Mouse (Mus musculus) C2C12 (cell line): Measurements from ENCODE around the gene 1500009L16Rik.

Experiments used
- CTCF ChIP-seq: IDR thresholded peaks from one replicate; pipeline ENCODE4 v1.5.1; 2011; ENCODE audit not compliant: control insufficient read depth, insufficient read depth, insufficient read length
- MAX ChIP-seq: IDR thresholded peaks from one replicate; pipeline ENCODE4 v1.6.1; 2011; ENCODE audit warnings: mild to moderate bottlenecking, control low read depth

DNA sequence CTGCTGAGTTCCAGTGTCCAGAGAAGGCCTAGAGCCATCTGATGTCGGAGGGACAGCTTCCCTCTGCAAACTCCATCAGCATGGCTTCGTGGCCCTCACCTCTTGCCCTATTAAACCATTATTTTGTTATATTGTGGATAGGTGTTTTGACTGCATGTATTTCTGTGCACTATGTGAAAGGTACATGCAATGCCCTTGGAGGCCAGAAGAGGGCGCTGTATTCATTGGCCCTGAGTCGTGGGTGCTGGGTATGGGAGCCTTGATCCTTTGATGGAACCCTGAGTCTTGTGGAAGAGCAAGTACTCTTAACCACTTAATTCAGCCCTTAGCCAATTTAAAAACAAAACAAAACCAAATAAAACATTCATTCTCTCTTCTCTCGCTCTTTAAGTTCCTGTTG, 62.3 kb downstream of the 1500009L16Rik start:
- no peak for TF ChIP-seq CTCF
- no peak for TF ChIP-seq MAX
